Mouse (Mus musculus) central nervous system, embryonic 18 days (tissue): ENCODE measurements around the gene Stag3. TPM values are rescaled to one million over a fixed set of nuclear protein-coding genes. Genes with fewer than 3 reads are reported as not detected.

Experiments used
- polyA plus RNA-seq: library from polyadenylated mRNA; depleted of rRNA; stranded (reverse); fragments of >200 nt; gene quantifications from 2 replicates; pipeline ENCODE4 v1.2.3, GENCODE M21; 2012; rRNA removed

Stag3 gene
- 35.0 and 37.6 TPM in 2 replicates for polyA plus RNA-seq

DNA sequence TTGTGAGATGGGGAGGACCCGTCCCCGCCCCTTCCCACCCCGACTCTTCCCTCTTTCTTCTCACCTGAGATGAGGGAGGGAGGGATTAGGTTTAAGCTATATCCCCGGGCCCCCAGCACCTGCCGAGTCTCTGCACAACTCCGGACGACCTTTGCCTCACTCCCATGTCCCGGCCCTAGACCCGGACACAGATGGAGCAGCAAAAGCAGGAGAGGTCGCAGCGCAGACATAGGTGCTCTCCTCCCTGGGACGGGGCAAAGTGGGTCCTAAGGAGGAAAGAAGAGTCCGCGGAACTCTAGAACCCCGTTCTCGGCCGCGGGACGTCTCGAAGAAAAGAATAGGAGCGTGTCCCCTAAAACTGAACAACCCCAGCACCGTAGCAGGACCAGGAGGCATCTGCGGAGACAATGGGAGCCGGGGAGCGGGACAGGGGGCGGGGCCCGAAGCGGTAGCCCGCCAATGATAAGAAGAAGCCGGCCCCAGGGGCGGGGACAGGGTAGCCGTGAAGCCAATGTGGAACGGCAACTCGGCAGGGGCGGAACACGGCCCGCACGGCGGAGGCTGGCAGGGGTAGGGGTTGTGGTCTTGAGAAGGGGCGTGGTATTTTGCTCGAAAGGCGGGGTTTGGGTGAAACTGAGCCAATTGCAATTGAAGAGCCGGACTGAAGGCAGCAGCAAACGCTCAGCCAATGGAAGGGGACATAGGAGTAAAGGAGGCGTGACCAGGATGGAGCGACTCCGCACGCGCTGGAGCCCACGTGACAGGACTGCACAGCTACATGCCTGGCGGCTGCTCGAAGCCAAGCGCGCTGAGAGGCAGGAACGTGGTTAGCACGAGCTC lies at the start of gene Stag3, which contains the start of the genes Gm43720 and Gpc2:
Stag3 (plus strand) TSS at position 656 of the 840 bp plus-strand sequence.
Gm43720 (minus strand) TSS at position 374 of the 840 bp plus-strand sequence.
Gpc2 (minus strand) TSS at position 421 of the 840 bp plus-strand sequence.

DNA sequence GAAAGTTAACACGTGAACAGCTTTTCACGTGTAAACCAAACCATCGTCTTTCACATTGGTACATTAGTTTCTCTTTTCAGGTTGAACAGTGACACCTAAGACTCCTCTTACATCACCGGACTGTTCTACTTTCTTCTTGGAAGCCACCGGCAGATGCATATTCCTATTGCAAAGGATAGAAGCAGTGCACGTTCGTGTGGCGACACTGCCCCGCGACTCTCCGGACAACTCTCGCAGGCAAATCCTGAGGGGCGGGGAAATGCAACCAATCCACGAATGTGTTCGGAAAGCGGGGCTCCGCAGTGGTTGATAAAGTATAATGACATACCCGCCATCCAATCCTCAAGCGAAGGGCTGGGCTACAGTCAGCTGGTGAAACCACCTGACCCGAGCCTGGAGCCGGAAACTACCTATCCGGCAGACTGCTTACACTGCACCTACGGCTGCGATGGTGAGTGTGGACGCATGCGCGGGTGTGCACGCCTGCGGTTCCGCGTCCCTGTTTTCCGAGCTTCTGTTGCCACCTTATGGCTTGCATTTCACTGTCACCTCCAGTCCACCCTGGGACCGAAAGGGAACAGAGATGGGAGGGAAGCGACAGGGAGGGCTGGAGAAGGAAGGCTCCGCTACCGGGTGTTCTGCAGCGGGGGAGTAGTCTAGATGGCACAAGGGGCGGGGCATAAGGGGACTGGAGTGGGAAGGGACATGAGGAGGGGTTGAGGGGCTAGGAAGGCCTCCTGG lies 24.5 kb upstream of the Stag3 start, which contains the start of gene Lamtor4:
Lamtor4 (plus strand) TSS at position 130 of the 741 bp plus-strand sequence.

DNA sequence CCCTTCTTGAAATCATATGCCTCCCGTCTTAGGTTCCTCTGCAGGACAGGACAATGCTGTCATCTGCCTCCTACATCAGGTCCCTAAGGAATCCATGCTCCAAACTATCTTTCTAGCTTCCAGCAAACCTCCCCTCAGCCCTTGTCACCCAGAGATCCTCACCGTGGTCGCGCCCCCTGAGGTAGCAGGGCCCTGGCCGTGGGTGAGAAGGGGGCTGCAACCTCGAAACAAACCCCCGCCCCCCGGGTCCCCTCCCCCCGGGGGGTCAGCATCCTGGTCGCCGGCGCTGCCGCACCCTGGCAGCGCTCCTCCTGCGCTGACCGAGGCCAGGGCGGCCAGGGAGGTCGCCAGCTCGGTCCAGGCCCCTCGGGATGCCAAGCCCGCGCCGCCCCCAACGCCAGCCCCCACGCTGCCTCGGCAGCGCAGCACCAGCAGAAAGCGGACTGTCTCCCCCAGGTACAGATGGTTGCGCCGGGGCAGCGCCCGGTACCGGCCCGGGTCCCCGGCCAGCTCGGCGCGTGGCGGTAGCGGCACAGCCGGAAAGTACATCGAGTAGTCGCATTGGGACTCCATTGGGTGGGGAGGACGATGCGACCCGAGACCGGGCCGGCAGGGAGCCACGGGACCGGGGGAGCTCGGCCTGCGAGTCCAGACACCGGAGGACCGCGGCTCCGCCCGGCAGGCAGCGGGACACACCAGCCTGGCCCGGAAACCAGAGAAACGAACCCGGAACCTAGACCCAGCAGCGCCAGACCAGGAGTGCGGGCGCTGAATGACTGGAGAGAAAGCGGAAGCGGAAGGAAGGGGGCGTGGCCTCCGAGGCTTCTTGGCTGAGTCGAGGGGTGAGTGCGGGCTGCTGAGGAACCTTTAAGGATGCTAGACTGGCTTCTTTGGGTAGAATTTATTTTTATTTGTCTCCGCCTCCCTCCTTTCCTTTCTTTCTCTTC lies 16.5 kb upstream of the Stag3 start, which contains the start of gene BC037034:
BC037034 (minus strand) TSS at position 774 of the 947 bp plus-strand sequence.

DNA sequence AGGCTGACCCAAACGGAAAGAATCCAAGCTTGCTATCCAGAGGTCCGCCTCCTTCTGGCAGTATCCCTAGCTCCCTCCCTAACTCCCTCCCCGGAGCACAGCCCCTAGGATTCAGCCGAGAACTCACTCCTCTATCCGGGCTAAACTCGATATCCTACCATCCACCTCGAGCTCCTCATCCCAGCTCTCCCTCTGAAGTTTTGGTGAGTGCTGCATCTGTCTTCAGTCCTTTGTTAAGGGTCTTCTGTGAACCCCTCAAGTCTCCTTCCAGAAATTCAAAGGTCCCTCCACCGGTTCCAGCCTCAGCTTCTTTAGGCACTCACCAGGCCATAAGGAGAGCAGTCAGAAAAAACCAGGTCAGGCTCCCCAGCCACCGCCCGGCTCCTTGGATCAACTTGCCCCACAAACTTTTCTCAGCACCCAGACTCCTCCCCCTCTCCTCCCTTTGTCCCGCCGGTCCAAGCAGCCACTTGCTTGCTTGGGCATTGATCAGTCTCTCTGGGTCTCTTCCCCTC lies 7.6 kb upstream of the Stag3 start, which contains the start of gene Gal3st4:
Gal3st4 (minus strand) TSS at position 432 of the 515 bp plus-strand sequence.

DNA sequence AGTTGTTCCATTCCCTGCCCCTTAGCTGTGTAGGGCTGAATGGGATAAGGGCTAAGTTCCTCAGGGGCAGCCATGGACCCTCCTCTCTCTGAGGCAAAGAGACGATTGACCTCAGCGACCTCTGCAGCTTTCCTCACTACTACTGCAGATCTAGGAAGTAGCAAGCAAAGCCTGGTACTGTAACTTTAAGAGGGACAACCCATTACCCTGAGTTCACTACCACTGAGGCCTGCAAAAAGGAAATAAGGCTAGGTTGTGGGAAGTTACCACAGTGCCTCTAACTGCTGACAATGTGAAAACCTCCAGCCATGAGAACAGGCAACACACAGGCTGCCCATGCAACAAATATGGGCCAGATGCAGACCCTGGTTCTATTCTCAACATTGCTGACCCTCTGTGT lies 61.6 kb downstream of the Stag3 start, which contains the start of gene Pvrig:
Pvrig (plus strand) TSS at position 301 of the 400 bp plus-strand sequence.

Other genes with a start within 250 kb of the Stag3 start
- not detected in 2 replicates for gene Smok3c, start 227.0 kb upstream of the Stag3 start, polyA plus RNA-seq
- gene Zkscan1, start 195.2 kb upstream of the Stag3 start, polyA plus RNA-seq = 16.3 and 16.6 TPM in 2 replicates
- gene Zscan21, start 163.3 kb upstream of the Stag3 start, polyA plus RNA-seq = 53.8 and 55.9 TPM in 2 replicates
- 7.2 and 7.7 TPM in 2 replicates for gene Zfp113, start 124.5 kb upstream of the Stag3 start, polyA plus RNA-seq
- gene Cops6, start 119.2 kb upstream of the Stag3 start, polyA plus RNA-seq = 145 and 155 TPM in 2 replicates
- 55.8 and 57.0 TPM in 2 replicates for gene Ap4m1, start 108.2 kb upstream of the Stag3 start, polyA plus RNA-seq
- gene Mcm7, start 107.8 kb upstream of the Stag3 start, polyA plus RNA-seq = 69.5 and 80.0 TPM in 2 replicates
- gene Taf6, start 92.8 kb upstream of the Stag3 start, polyA plus RNA-seq = 63.8 and 66.1 TPM in 2 replicates
- gene Cnpy4, start 92.8 kb upstream of the Stag3 start, polyA plus RNA-seq = 21.2 and 21.5 TPM in 2 replicates
- 9.0 and 9.2 TPM in 2 replicates for gene Mblac1, start 85.9 kb upstream of the Stag3 start, polyA plus RNA-seq
- gene Nxpe5, start 54.3 kb upstream of the Stag3 start, polyA plus RNA-seq = not detected in 2 replicates
- 154 and 165 TPM in 2 replicates for gene Lamtor4, start 24.8 kb upstream of the Stag3 start, polyA plus RNA-seq
- gene BC037034, start 16.2 kb upstream of the Stag3 start, polyA plus RNA-seq = 123 and 126 TPM in 2 replicates
- gene Gal3st4, start 7.4 kb upstream of the Stag3 start, polyA plus RNA-seq = 0.76 and 0.85 TPM in 2 replicates
- gene Gm43720, start 282 bp upstream of the Stag3 start, polyA plus RNA-seq = 0.25 and 0.41 TPM in 2 replicates
- gene Gpc2, start 235 bp upstream of the Stag3 start, polyA plus RNA-seq = 326 and 367 TPM in 2 replicates
- gene Pvrig, start 61.7 kb downstream of the Stag3 start, polyA plus RNA-seq = 0.09 and 0.12 TPM in 2 replicates
- gene Zfp157, start 161.2 kb downstream of the Stag3 start, polyA plus RNA-seq = 35.4 and 36.9 TPM in 2 replicates